Mouse (Mus musculus): ENCODE measurements around the gene Dpm3.
A peak's percentile ranks its signal among the peaks of the same experiment; 100 is the strongest.

DNA sequence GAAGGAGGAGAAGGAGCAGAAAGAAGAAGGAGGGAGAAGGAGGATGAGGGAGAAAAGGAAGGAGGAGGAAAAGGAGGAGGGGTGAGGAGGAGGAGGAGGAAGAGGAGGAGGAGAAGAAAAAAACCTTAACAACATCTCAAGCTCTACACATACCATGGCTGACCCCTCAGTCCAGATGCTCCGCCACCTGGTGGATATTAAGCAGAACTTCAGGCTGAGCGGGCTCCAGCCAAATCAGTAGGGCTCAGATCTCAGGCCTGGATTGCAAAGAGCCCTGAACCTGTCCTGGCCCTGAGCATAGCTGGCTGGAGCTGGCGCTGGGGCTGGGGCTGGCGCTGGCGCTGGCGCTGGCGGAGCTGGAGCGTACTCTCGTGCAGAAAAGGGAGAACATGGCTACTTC, 48.9 kb downstream of the Dpm3 start:
- peak; percentile 87 for TF ChIP-seq CTCF (IDR thresholded peaks at IDR 0.05; ENCODE audit: low read depth)
- TF ChIP-seq EP300 (IDR thresholded peaks at IDR 0.05; ENCODE audit: low read depth), result no peak

All from liver, embryonic 14.5 days (tissue).